10 mouse cellular contexts compared by ENCODE assay signal in the genomic region with DNA sequence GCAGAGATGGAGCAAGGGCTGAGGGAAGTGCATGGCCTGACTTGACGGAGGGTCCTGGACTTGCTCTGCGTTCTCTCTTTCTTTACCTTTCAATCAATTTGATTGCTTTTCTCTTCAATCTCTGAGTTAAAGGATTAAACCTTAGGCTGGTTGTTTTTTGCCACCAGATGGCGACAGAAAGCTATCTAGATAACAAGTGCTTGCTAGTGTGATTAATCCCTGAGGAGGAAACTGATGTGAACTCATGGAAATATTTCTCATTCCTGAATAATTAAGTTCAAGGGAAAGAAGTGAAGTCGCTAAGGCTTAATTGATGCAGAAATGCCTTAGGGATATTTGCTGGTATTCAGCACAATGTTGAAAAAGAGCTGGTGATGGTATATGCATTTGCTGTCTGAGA. TPM values are rescaled to one million over a fixed set of nuclear protein-coding genes. Genes with fewer than 3 reads are reported as not detected.
A peak's percentile ranks its signal among the peaks of the same experiment; 100 is the strongest.
DNase-seq lines count a peak whose midpoint lies in the region; ATAC-seq and TF ChIP-seq lines count a peak whose summit lies in the region.
"Had no signal": no experiment of that assay in that cellular context is flagged by ENCODE, and none has a peak within 500 bp of the region (broad histone marks: within the 10 kb centered on the region; RNA-seq: fewer than 3 reads in every experiment).

No protein-coding gene starts in this region.

- 1% methylated on average over 4 of the region's 4 CpGs for WGBS in kidney, embryonic 16.5 days
- WGBS in cerebellum, adult 2 months = 4% methylated on average over 4 of the region's 4 CpGs
- WGBS in neural tube, embryonic 11.5 days = 8% methylated on average over 4 of the region's 4 CpGs

- TF ChIP-seq POLR2A in cerebellum, adult 2 months (IDR thresholded peaks at IDR 0.05; ENCODE audit: borderline replicate concordance, insufficient read depth, low read length) = no peak

- no peak for ATAC-seq in kidney, embryonic 16.5 days (ENCODE audit: low FRiP score, low TSS enrichment)
- no peak for ATAC-seq in neural tube, embryonic 11.5 days (ENCODE audit: insufficient read depth, low FRiP score, low TSS enrichment)

- H3K27me3 ChIP-seq in kidney, embryonic 16.5 days (ENCODE audit: insufficient read depth, low read length) = no peaks in the 10 kb centered on the region
- H3K27me3 ChIP-seq in cerebellum, adult 2 months (ENCODE audit: control insufficient read depth, insufficient read depth, low read length) = no peaks in the 10 kb centered on the region; the same call in 1 of the 2 replicates
- H3K27me3 ChIP-seq in neural tube, embryonic 11.5 days (ENCODE audit: control insufficient read depth, insufficient read depth, low read length) = no peaks in the 10 kb centered on the region
- H3K27me3 ChIP-seq: lung, embryonic 15.5 days had no signal

- DNase-seq in kidney, adult 18-20 months = peak; percentile 56
- DNase-seq in MEL-GATA-1-ER (ENCODE audit: extremely low read depth, low read depth) = peak; percentile 6
- peak; percentile 19 to 24 for DNase-seq in cerebellum, adult 2 months
- DNase-seq in heart, postnatal 4 days = peak; percentile 69
- peak; percentile 31 for DNase-seq in left cerebral cortex, adult 11 months (ENCODE audit: low spot score)
- peak; percentile 52 for DNase-seq in neural tube, embryonic 11.5 days (ENCODE audit: low spot score)
- no peak for DNase-seq in ovary, postnatal 36 days (ENCODE audit: low spot score)

- H3K4me3 ChIP-seq in kidney, embryonic 16.5 days (ENCODE audit: low read length) = no peak overlapping the region
- H3K4me3 ChIP-seq in cerebellum, adult 2 months (replicated peaks; ENCODE audit: insufficient read depth, low read depth, low read length) = no peak overlapping the region
- no peak overlapping the region for H3K4me3 ChIP-seq in neural tube, embryonic 11.5 days (ENCODE audit: low read depth, low read length)
- H3K4me3 ChIP-seq: erythroblast, embryonic 14.5 days; lung, embryonic 15.5 days had no signal

- no peak overlapping the region for H3K27ac ChIP-seq in kidney, embryonic 16.5 days (ENCODE audit: low read length)
- no peak overlapping the region for H3K27ac ChIP-seq in cerebellum, adult 2 months (ENCODE audit: insufficient read depth, low read length)
- H3K27ac ChIP-seq in neural tube, embryonic 11.5 days (ENCODE audit: low read depth, low read length) = no peak overlapping the region
- H3K27ac ChIP-seq: lung, embryonic 15.5 days had no signal

- 0 out of 2 replicates have a peak, but pooled peaks cover 2% of the 10 kb centered on the region for H3K4me1 ChIP-seq in kidney, embryonic 16.5 days (ENCODE audit: insufficient read depth, low read length)
- H3K4me1 ChIP-seq in cerebellum, adult 2 months (ENCODE audit: control insufficient read depth, insufficient read depth, low read length) = no peaks in the 10 kb centered on the region
- no peaks in the 10 kb centered on the region for H3K4me1 ChIP-seq in neural tube, embryonic 11.5 days (ENCODE audit: control insufficient read depth, insufficient read depth, low read length)
- H3K4me1 ChIP-seq: lung, embryonic 15.5 days had no signal

- H3K36me3 ChIP-seq in kidney, embryonic 16.5 days (ENCODE audit: insufficient read depth, low read length) = no peaks in the 10 kb centered on the region
- H3K36me3 ChIP-seq in neural tube, embryonic 11.5 days (ENCODE audit: control insufficient read depth, insufficient read depth, low read length) = no peaks in the 10 kb centered on the region
- H3K36me3 ChIP-seq: lung, embryonic 15.5 days had no signal

- H3K9me3 ChIP-seq in kidney, embryonic 16.5 days (ENCODE audit: low read length) = no peaks in the 10 kb centered on the region
- no peaks in the 10 kb centered on the region for H3K9me3 ChIP-seq in neural tube, embryonic 11.5 days (ENCODE audit: control insufficient read depth, low read length)
- H3K9me3 ChIP-seq: lung, embryonic 15.5 days had no signal

- TF ChIP-seq CTCF in cerebellum, adult 2 months (IDR thresholded peaks at IDR 0.05; ENCODE audit: borderline replicate concordance, insufficient read depth, low read depth, low read length) = peak; percentile 40; the same call in 1 of the 2 replicates

- H3K9ac ChIP-seq in kidney, embryonic 16.5 days (replicated peaks; ENCODE audit: low read length) = no peak overlapping the region
- no peak overlapping the region for H3K9ac ChIP-seq in neural tube, embryonic 11.5 days (ENCODE audit: low read length)
- H3K9ac ChIP-seq: lung, embryonic 15.5 days had no signal

- H3K4me2 ChIP-seq in kidney, embryonic 16.5 days (replicated peaks; ENCODE audit: low read depth, low read length) = no peak overlapping the region
- no peak overlapping the region for H3K4me2 ChIP-seq in neural tube, embryonic 11.5 days (ENCODE audit: low read depth)
- H3K4me2 ChIP-seq: lung, embryonic 15.5 days had no signal

RNA-seq across cellular contexts. Expression of a gene that starts 17.7 kb away (rescaled TPM):
- 1.4 and 1.6 TPM in 2 replicates for polyA plus RNA-seq in kidney, embryonic 16.5 days (2015; fragmentation: Nextera tagmentation; extraction: Ambion mirVana)
- 0.06 and 0.13 TPM in 2 replicates for polyA plus RNA-seq in cerebellum, adult 2 months (2012; rRNA removed)
- total RNA-seq in heart, postnatal 4 days (2021) = 1 to 10 TPM; 1.0 to 1.9 TPM
- 1.2 and 2.0 TPM in 2 replicates for polyA plus RNA-seq in neural tube, embryonic 11.5 days (2014; fragmentation: Nextera tagmentation; extraction: Ambion mirVana)
- polyA plus RNA-seq: erythroblast, embryonic 14.5 days had no signal

RNA-seq across cellular contexts. Expression of a gene that starts 55.7 kb away (rescaled TPM):
- 1.0 and 1.7 TPM in 2 replicates for polyA plus RNA-seq in kidney, embryonic 16.5 days (2015; fragmentation: Nextera tagmentation; extraction: Ambion mirVana)
- 23.0 and 27.1 TPM in 2 replicates for polyA plus RNA-seq in cerebellum, adult 2 months (2012; rRNA removed)
- under 1 TPM; 0.54 to 0.60 TPM for total RNA-seq in heart, postnatal 4 days (2021)
- 4.0 and 4.2 TPM in 2 replicates for polyA plus RNA-seq in neural tube, embryonic 11.5 days (2014; fragmentation: Nextera tagmentation; extraction: Ambion mirVana)
- polyA plus RNA-seq: erythroblast, embryonic 14.5 days had no signal
